Mouse (Mus musculus) lung, postnatal 10 days (tissue): ENCODE data around the gene Trpc1.

ENCODE experiments used
- DNase-seq: peaks from one replicate; pipeline ENCODE4 v3.0.0; 2021

Trpc1 gene

GRCm38 (mm10) chr9:95696581-95696980 is 53.6 kb downstream of the Trpc1 start:
- no peak for DNase-seq

- DNase-seq = no peak
Observed at GRCm38 (mm10) chr9:95695023-95695422, 55.2 kb downstream of the Trpc1 start.

GRCm38 (mm10) chr9:95694526-95694925 is 55.6 kb downstream of the Trpc1 start:
- no peak for DNase-seq

- no peak for DNase-seq
Observed at GRCm38 (mm10) chr9:95693528-95694100, 56.6 kb downstream of the Trpc1 start.

GRCm38 (mm10) chr9:95692823-95693222 is 57.4 kb downstream of the Trpc1 start:
- DNase-seq = no peak

- DNase-seq = peak; percentile 50
Observed at GRCm38 (mm10) chr9:95688064-95688463, 62.1 kb downstream of the Trpc1 start.

GRCm38 (mm10) chr9:95685660-95686440 is 64.3 kb downstream of the Trpc1 start:
- DNase-seq = no peak

- no peak for DNase-seq
Observed at GRCm38 (mm10) chr9:95680691-95681090, 69.5 kb downstream of the Trpc1 start.

GRCm38 (mm10) chr9:95679966-95680365 is 70.2 kb downstream of the Trpc1 start:
- peak; percentile 26 for DNase-seq

- no peak for DNase-seq
Observed at GRCm38 (mm10) chr9:95676021-95676420, 74.2 kb downstream of the Trpc1 start.

- peak; percentile 74 for DNase-seq
Observed at GRCm38 (mm10) chr9:95675064-95675699, 75.0 kb downstream of the Trpc1 start.

- DNase-seq = no peak
Observed at GRCm38 (mm10) chr9:95672760-95673159, 77.4 kb downstream of the Trpc1 start.

- no peak for DNase-seq
Observed at GRCm38 (mm10) chr9:95672331-95672730, 77.8 kb downstream of the Trpc1 start.

- no peak for DNase-seq
Observed at GRCm38 (mm10) chr9:95668306-95668705, 81.9 kb downstream of the Trpc1 start.

GRCm38 (mm10) chr9:95667836-95668235 is 82.3 kb downstream of the Trpc1 start:
- peak; percentile 72 for DNase-seq

- peak; percentile 71 for DNase-seq
Observed at GRCm38 (mm10) chr9:95665835-95666234, 84.3 kb downstream of the Trpc1 start.

GRCm38 (mm10) chr9:95664290-95664989 is 85.7 kb downstream of the Trpc1 start:
- DNase-seq = peak; percentile 41

- peak; percentile 42 for DNase-seq
Observed at GRCm38 (mm10) chr9:95657941-95658340, 92.2 kb downstream of the Trpc1 start.
